Mouse (Mus musculus): ENCODE results near the gene Klhl6. TPM values are rescaled to one million over a fixed set of nuclear protein-coding genes. Genes with fewer than 3 reads are reported as not detected.

Klhl6 gene
- polyA plus RNA-seq (2012; ENCODE audit: low replicate concordance) = 4.2 and 12.1 TPM in 2 replicates

DNA sequence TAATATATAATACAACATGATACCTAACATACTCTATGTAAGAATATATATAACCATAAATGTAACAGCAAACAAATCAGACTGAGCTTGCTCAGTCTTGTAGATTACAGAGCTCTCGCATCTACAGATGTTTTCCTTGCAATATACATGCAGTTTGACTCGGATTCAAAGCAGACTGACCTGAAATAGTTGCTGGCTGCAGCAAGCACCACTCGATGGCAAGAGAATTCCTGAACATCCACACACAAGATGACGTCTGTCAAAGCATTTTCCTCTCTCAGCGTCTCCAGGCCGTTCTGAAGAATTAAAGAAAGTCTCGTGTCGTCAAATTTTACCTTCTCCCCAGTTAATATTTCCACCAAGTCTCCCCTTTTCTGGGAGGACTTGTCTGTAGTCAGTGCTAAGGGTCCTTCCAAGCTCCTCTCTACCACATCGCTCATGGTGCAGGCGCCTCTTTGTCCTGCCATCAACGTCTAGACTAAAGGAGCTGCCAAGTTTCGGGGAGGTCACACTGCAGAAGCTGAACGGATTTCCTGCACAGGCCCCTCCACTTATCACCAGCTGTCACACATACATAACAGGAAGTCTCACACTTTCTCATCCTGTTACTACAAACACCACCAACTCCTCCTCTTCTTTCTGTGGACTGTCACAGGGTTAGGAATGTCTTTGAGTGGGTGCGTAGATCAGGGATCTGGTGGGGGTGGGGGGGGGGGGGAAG, at the start of gene Klhl6:
Gene Klhl6, minus strand, starts transcription at position 501 of the 721 bp plus-strand sequence.

Other genes starting within 250 kb of the Klhl6 start
- 13.5 and 19.4 TPM in 2 replicates for gene B3gnt5, start 222.8 kb downstream of the Klhl6 start, polyA plus RNA-seq (2012; ENCODE audit: low replicate concordance)
- gene Klhl24, start 114.5 kb upstream of the Klhl6 start, polyA plus RNA-seq (2012; ENCODE audit: low replicate concordance) = 56.5 and 88.9 TPM in 2 replicates
- gene Yeats2, start 158.0 kb upstream of the Klhl6 start, polyA plus RNA-seq (2012; ENCODE audit: low replicate concordance) = 23.2 and 45.4 TPM in 2 replicates

Data from hematopoietic multipotent progenitor cell, adult 10-12 weeks (in vitro differentiated cells).